Mouse (Mus musculus) liver, postnatal 0 days (tissue): ENCODE results near the gene Camsap2.

ENCODE experiments used
- CTCF ChIP-seq: sonication (generic); IDR thresholded peaks from 2 replicates; pipeline ENCODE4 v1.5.1; 2016; ENCODE audit warnings: antibody characterized with exemption, low read depth
- EP300 ChIP-seq: IDR thresholded peaks from 2 replicates; pipeline ENCODE4 v1.6.1; 2016; ENCODE audit warnings: antibody characterized with exemption, low read depth, mild to moderate bottlenecking

- TF ChIP-seq CTCF (no peak), EP300 (no peak)
Observed at GRCm38 (mm10) chr1:136222386-136222785, 123.5 kb downstream of the Camsap2 start.
